Mouse (Mus musculus) cerebellum, postnatal 10 days (tissue): ENCODE measurements at regions not wholly inside any gene's neighbourhood (a gene's known extent, or its start where the extent isn't known, plus 50 kb on each side); places are given as distances from the start of the nearest gene placed in this dataset.

Experiments used
- DNase-seq, 2 experiments: peaks; one replicate each; pipeline ENCODE4 v3.0.0; 2021; ENCODE audit warnings: mixed read lengths in 2 of 2

GRCm38 (mm10) chr10:111695918-111696760, 190.1 kb downstream of the Phlda1 start:
- peak; percentile 41 to 50 for DNase-seq

- DNase-seq = no peak
Measured at GRCm38 (mm10) chr10:111696987-111697386, 190.9 kb downstream of the Phlda1 start.

- DNase-seq = no peak
Measured at GRCm38 (mm10) chr10:111699557-111700508, 193.7 kb downstream of the Phlda1 start.

GRCm38 (mm10) chr10:111700570-111700969, 194.5 kb downstream of the Phlda1 start:
- DNase-seq = no peak

- DNase-seq = no peak
Measured at GRCm38 (mm10) chr10:111701138-111701537, 195.1 kb downstream of the Phlda1 start.

- DNase-seq = no peak
Measured at GRCm38 (mm10) chr10:111702435-111702834, 196.3 kb downstream of the Phlda1 start.

GRCm38 (mm10) chr10:111703447-111703846, 197.4 kb downstream of the Phlda1 start:
- no peak for DNase-seq

- no peak for DNase-seq
Measured at GRCm38 (mm10) chr10:111711519-111712113, 205.5 kb downstream of the Phlda1 start.

- no peak for DNase-seq
Measured at GRCm38 (mm10) chr10:111712991-111713390, 206.9 kb downstream of the Phlda1 start.

GRCm38 (mm10) chr10:111713676-111714075, 207.6 kb downstream of the Phlda1 start:
- DNase-seq = no peak

- DNase-seq = no peak
Measured at GRCm38 (mm10) chr10:111715172-111715571, 209.1 kb downstream of the Phlda1 start.

GRCm38 (mm10) chr10:111719632-111720031, 213.5 kb downstream of the Phlda1 start:
- DNase-seq = no peak

GRCm38 (mm10) chr10:111721068-111721467, 215.0 kb downstream of the Phlda1 start:
- DNase-seq = no peak

- DNase-seq = no peak
Measured at GRCm38 (mm10) chr10:111723885-111724284, 217.8 kb downstream of the Phlda1 start.

- no peak for DNase-seq
Measured at GRCm38 (mm10) chr10:111724574-111725414, 218.7 kb downstream of the Phlda1 start.

- DNase-seq = no peak
Measured at GRCm38 (mm10) chr10:111736026-111736425, 229.9 kb downstream of the Phlda1 start.

- no peak for DNase-seq
Measured at GRCm38 (mm10) chr10:111739471-111740138, 232.9 kb upstream of the Krr1 start.

- peak; percentile 22 to 26 for DNase-seq
Measured at GRCm38 (mm10) chr10:111740586-111741265, 231.7 kb upstream of the Krr1 start.

GRCm38 (mm10) chr10:111741301-111741945, 231.0 kb upstream of the Krr1 start:
- peak; percentile 41 to 49 for DNase-seq

- DNase-seq = no peak
Measured at GRCm38 (mm10) chr10:111743291-111743690, 229.2 kb upstream of the Krr1 start.
